Mouse (Mus musculus): ENCODE data around the gene Myo18b.

DNA sequence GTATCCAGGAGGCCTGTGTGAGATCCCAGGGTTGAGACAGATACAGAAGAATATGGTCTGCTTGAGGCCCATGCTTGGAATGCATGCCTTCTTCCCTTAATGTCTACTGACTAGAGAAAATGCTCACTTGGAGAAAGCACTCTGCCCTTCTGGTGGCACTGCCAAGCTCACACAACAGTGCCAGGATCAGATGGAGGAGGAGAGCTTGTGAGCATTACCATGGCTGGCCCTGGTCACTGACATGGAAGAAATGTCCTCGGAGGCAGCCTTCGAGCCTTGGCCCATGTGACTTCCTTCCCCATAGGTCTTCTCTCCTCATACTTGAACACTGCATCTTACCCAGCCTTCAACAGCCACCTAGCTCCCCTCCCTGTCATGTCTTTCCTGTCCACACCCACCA is 216.9 kb downstream of the Myo18b start:
- TF ChIP-seq CTCF (IDR thresholded peaks at IDR 0.05; ENCODE audit: control insufficient read depth, insufficient read depth, insufficient replicate concordance, low read depth, low read length) (no peak), POLR2A (IDR thresholded peaks at IDR 0.05; ENCODE audit: control insufficient read depth, low read depth, low read length) (no peak)
